Mouse (Mus musculus) erythroblast, embryonic 14.5 days (primary cell): ENCODE measurements around the gene Chil5.

Source experiments
- GATA1 ChIP-seq: IDR thresholded peaks from 2 replicates; pipeline ENCODE4 v1.6.1; 2012; ENCODE audit warnings: low read length, inconsistent platforms, mixed read lengths
- TAL1 ChIP-seq: IDR thresholded peaks from 3 replicates; pipeline ENCODE4 v1.6.1; 2012; ENCODE audit warnings: low read length, inconsistent platforms, mixed read lengths

GRCm38 (mm10) chr3:106014546-106014945 is 18.1 kb downstream of the Chil5 start, which contains the start of gene Pifo:
- TF ChIP-seq TAL1 (no peak), GATA1 (no peak)
